Mouse (Mus musculus): ENCODE data around the gene Pebp1. TPM values are rescaled to one million over a fixed set of nuclear protein-coding genes. Genes with fewer than 3 reads are reported as not detected.

Pebp1 gene
- polyA plus RNA-seq, 1 experiment from 2014 or later = 1,314 TPM

- 87% methylated on average over 21 of the region's 21 CpGs for WGBS
- H3K36me3 ChIP-seq (ENCODE audit: control insufficient read depth, insufficient read depth, low read length) = peaks cover 63% of the 10 kb centered on the region
Measured at GRCm38 (mm10) chr5:117263566-117263965, 23.9 kb downstream of the Pebp1 start.

DNA sequence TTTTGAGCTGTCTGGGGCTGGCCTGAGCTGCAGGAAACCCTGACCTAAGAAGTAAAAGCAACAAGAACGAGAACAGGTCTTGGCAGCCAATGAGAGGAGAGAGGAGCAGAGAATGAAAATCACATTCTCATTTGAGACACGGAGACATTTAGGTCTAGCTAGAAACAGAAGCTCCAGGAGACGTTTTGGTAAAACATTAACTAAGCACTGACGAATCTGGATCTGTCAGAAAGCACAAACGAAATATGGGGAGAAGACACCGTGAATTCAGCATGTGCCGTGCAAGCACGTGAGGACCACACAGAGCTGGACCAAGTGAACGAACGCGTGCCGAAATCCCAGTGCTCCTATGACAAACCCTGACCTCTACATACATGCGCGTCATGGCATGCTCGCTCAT lies 29.1 kb downstream of the Pebp1 start:
- Histone ChIP-seq H3K9ac (ENCODE audit: low read length) (no peak overlapping the region), H3K36me3 (ENCODE audit: control insufficient read depth, insufficient read depth, low read length) (peaks cover 71% of the 10 kb centered on the region), H3K4me1 (ENCODE audit: control insufficient read depth, insufficient read depth, low read length) (no peaks in the 10 kb centered on the region), H3K4me3 (ENCODE audit: low read depth, low read length) (no peak overlapping the region), H3K9me3 (replicated peaks; ENCODE audit: control insufficient read depth, low read length) (no peaks in the 10 kb centered on the region), H3K27me3 (replicated peaks; ENCODE audit: control insufficient read depth, insufficient read depth, low read length) (no peaks in the 10 kb centered on the region), H3K27ac (ENCODE audit: low read depth, low read length) (no peak overlapping the region), H3K4me2 (ENCODE audit: low read length) (no peak overlapping the region)
- no peak for DNase-seq (ENCODE audit: low spot score)
- no peak for ATAC-seq
- WGBS = 92% methylated on average over 15 of the region's 15 CpGs

More at GRCm38 (mm10) chr5:117263566-117263965, 23.9 kb downstream of the Pebp1 start:
- Histone ChIP-seq H3K9me3 (replicated peaks; ENCODE audit: control insufficient read depth, low read length) (peaks cover 2% of the 10 kb centered on the region; the same call in 1 of the 2 replicates), H3K27me3 (replicated peaks; ENCODE audit: control insufficient read depth, insufficient read depth, low read length) (no peaks in the 10 kb centered on the region), H3K9ac (ENCODE audit: low read length) (no peak overlapping the region), H3K27ac (ENCODE audit: low read depth, low read length) (no peak overlapping the region), H3K4me2 (ENCODE audit: low read length) (no peak overlapping the region), H3K4me3 (ENCODE audit: low read depth, low read length) (no peak overlapping the region), H3K4me1 (ENCODE audit: control insufficient read depth, insufficient read depth, low read length) (no peaks in the 10 kb centered on the region)
- no peak for ATAC-seq
- DNase-seq (ENCODE audit: low spot score) = no peak

DNA sequence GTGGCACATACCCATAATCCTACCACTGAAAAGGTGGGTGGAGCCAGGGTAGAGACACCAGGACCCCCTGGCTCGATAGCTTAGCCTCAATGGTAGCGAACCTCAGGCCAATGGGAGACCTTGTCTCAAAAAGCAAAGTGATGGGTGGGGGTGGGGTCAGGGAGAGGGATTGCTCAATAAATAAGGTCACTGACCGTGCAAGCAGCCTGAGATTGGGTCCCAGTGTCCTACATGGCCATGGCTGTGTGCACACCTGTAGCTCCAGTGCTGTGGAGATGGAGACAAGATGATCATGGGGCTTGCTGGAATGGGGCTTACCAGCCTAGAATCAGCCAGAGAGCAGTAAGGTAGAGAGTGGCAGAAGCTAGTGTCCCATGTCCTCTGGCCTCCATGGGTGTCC lies 35.7 kb downstream of the Pebp1 start:
- Histone ChIP-seq H3K4me3 (ENCODE audit: low read depth, low read length) (no peak overlapping the region), H3K9me3 (replicated peaks; ENCODE audit: control insufficient read depth, low read length) (no peaks in the 10 kb centered on the region), H3K27me3 (replicated peaks; ENCODE audit: control insufficient read depth, insufficient read depth, low read length) (no peaks in the 10 kb centered on the region), H3K4me2 (ENCODE audit: low read length) (no peak overlapping the region), H3K36me3 (ENCODE audit: control insufficient read depth, insufficient read depth, low read length) (peaks cover 40% of the 10 kb centered on the region), H3K4me1 (ENCODE audit: control insufficient read depth, insufficient read depth, low read length) (no peaks in the 10 kb centered on the region), H3K27ac (ENCODE audit: low read depth, low read length) (no peak overlapping the region), H3K9ac (ENCODE audit: low read length) (no peak overlapping the region)
- DNase-seq (ENCODE audit: low spot score) (no peak), ATAC-seq (no peak)
- 91% methylated on average over 3 of the region's 3 CpGs for WGBS

DNA sequence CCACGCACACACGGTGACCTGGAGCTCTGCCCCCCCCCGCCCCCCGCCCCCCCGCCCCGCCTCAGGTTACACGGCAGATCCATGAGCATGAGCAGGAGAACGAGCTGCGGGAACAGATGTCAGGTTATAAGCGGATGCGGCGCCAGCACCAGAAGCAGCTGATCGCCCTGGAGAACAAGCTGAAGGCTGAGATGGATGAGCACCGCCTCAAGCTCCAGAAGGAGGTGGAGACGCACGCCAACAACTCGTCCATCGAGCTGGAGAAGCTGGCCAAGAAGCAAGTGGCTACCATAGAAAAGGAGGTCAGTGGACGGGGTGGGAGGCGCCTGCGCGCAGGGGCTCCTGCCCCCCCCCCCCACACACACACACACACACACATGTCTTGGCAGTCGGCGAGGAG lies 36.6 kb downstream of the Pebp1 start:
- DNase-seq (ENCODE audit: low spot score) = no peak

GRCm38 (mm10) chr5:117248351-117248750 lies 39.1 kb downstream of the Pebp1 start:
- DNase-seq (ENCODE audit: low spot score) = no peak
- H3K27me3 ChIP-seq (replicated peaks; ENCODE audit: control insufficient read depth, insufficient read depth, low read length) = no peaks in the 10 kb centered on the region
- ATAC-seq = no peak
- H3K4me3 ChIP-seq (ENCODE audit: low read depth, low read length) = no peak overlapping the region
- peaks cover 17% of the 10 kb centered on the region for H3K36me3 ChIP-seq (ENCODE audit: control insufficient read depth, insufficient read depth, low read length)
- 27% methylated on average over 10 of the region's 10 CpGs for WGBS
- H3K4me2 ChIP-seq (ENCODE audit: low read length) = no peak overlapping the region
- H3K27ac ChIP-seq (ENCODE audit: low read depth, low read length) = no peak overlapping the region
- H3K9me3 ChIP-seq (replicated peaks; ENCODE audit: control insufficient read depth, low read length) = no peaks in the 10 kb centered on the region
- H3K9ac ChIP-seq (ENCODE audit: low read length) = no peak overlapping the region
- no peaks in the 10 kb centered on the region for H3K4me1 ChIP-seq (ENCODE audit: control insufficient read depth, insufficient read depth, low read length)

More for the DNA sequence above, 36.6 kb downstream of the Pebp1 start:
- Histone ChIP-seq H3K36me3 (ENCODE audit: control insufficient read depth, insufficient read depth, low read length) (peaks cover 30% of the 10 kb centered on the region), H3K27ac (ENCODE audit: low read depth, low read length) (no peak overlapping the region), H3K27me3 (replicated peaks; ENCODE audit: control insufficient read depth, insufficient read depth, low read length) (no peaks in the 10 kb centered on the region), H3K4me3 (ENCODE audit: low read depth, low read length) (no peak overlapping the region), H3K9ac (ENCODE audit: low read length) (no peak overlapping the region), H3K4me2 (ENCODE audit: low read length) (no peak overlapping the region), H3K9me3 (replicated peaks; ENCODE audit: control insufficient read depth, low read length) (no peaks in the 10 kb centered on the region), H3K4me1 (ENCODE audit: control insufficient read depth, insufficient read depth, low read length) (no peaks in the 10 kb centered on the region)
- no peak for ATAC-seq
- 81% methylated on average over 23 of the region's 24 CpGs for WGBS

GRCm38 (mm10) chr5:117245170-117245569 lies 42.3 kb downstream of the Pebp1 start:
- ATAC-seq = no peak
- WGBS = 93% methylated on average over 8 of the region's 8 CpGs
- Histone ChIP-seq H3K9me3 (replicated peaks; ENCODE audit: control insufficient read depth, low read length) (no peaks in the 10 kb centered on the region), H3K27me3 (replicated peaks; ENCODE audit: control insufficient read depth, insufficient read depth, low read length) (no peaks in the 10 kb centered on the region), H3K4me2 (ENCODE audit: low read length) (no peak overlapping the region), H3K4me3 (ENCODE audit: low read depth, low read length) (no peak overlapping the region), H3K4me1 (ENCODE audit: control insufficient read depth, insufficient read depth, low read length) (peaks cover 3% of the 10 kb centered on the region; the same call in 1 of the 2 replicates), H3K27ac (ENCODE audit: low read depth, low read length) (no peak overlapping the region), H3K36me3 (ENCODE audit: control insufficient read depth, insufficient read depth, low read length) (no peaks in the 10 kb centered on the region), H3K9ac (ENCODE audit: low read length) (no peak overlapping the region)
- DNase-seq (ENCODE audit: low spot score) = no peak

GRCm38 (mm10) chr5:117242671-117243478 lies 44.5 kb downstream of the Pebp1 start:
- H3K9me3 ChIP-seq (replicated peaks; ENCODE audit: control insufficient read depth, low read length) = no peaks in the 10 kb centered on the region
- no peaks in the 10 kb centered on the region for H3K36me3 ChIP-seq (ENCODE audit: control insufficient read depth, insufficient read depth, low read length)
- H3K4me2 ChIP-seq (ENCODE audit: low read length) = peak overlapping the region; percentile 66
- peak; percentile 53 for DNase-seq (ENCODE audit: low spot score)
- H3K9ac ChIP-seq (ENCODE audit: low read length) = peak overlapping the region; percentile 62
- WGBS = 27% methylated on average over 22 of the region's 22 CpGs
- no peaks in the 10 kb centered on the region for H3K27me3 ChIP-seq (replicated peaks; ENCODE audit: control insufficient read depth, insufficient read depth, low read length)
- H3K4me1 ChIP-seq (ENCODE audit: control insufficient read depth, insufficient read depth, low read length) = peaks cover 3% of the 10 kb centered on the region; the same call in 1 of the 2 replicates
- peak overlapping the region; percentile 74 for H3K27ac ChIP-seq (ENCODE audit: low read depth, low read length)
- ATAC-seq = peak; percentile 31; the same call in 1 of the 2 replicates
- peak overlapping the region; percentile 55 for H3K4me3 ChIP-seq (ENCODE audit: low read depth, low read length)

- peak overlapping the region; percentile 55 for H3K4me3 ChIP-seq (ENCODE audit: low read depth, low read length)
- WGBS = 52% methylated on average over 10 of the region's 16 CpGs
- peak overlapping the region; percentile 79 for H3K9ac ChIP-seq (ENCODE audit: low read length)
- peak; percentile 60 for DNase-seq (ENCODE audit: low spot score)
- no peaks in the 10 kb centered on the region for H3K9me3 ChIP-seq (replicated peaks; ENCODE audit: control insufficient read depth, low read length)
- ATAC-seq = 0 out of 2 replicates have a peak, but pooled peaks have one; percentile 14
- H3K27me3 ChIP-seq (replicated peaks; ENCODE audit: control insufficient read depth, insufficient read depth, low read length) = no peaks in the 10 kb centered on the region
- H3K27ac ChIP-seq (ENCODE audit: low read depth, low read length) = peak overlapping the region; percentile 74; the same call in 1 of the 2 replicates
- H3K4me1 ChIP-seq (ENCODE audit: control insufficient read depth, insufficient read depth, low read length) = peaks cover 3% of the 10 kb centered on the region; the same call in 1 of the 2 replicates
- peak overlapping the region; percentile 66 for H3K4me2 ChIP-seq (ENCODE audit: low read length)
- H3K36me3 ChIP-seq (ENCODE audit: control insufficient read depth, insufficient read depth, low read length) = no peaks in the 10 kb centered on the region
Measured at GRCm38 (mm10) chr5:117241935-117242531, 45.4 kb downstream of the Pebp1 start.

All from forebrain, embryonic 14.5 days (tissue).